Mouse (Mus musculus): ENCODE measurements around the gene Arl10. TPM values are rescaled to one million over a fixed set of nuclear protein-coding genes. Genes with fewer than 3 reads are reported as not detected.

Gene Arl10
- polyA plus RNA-seq, 1 experiment: 30.8 TPM

- DNase-seq: peak; percentile 27
- TF ChIP-seq CTCF (IDR thresholded peaks at IDR 0.05; ENCODE audit: insufficient read depth, low read length): no peak
- TF ChIP-seq POLR2A (IDR thresholded peaks at IDR 0.05; ENCODE audit: borderline replicate concordance, extremely low read depth, low read depth, low read length): no peak
Measured at GRCm38 (mm10) chr13:54629128-54629527, 54.3 kb downstream of the Arl10 start.

More at GRCm38 (mm10) chr13:54629128-54629527, 54.3 kb downstream of the Arl10 start:
- H3K4me3 ChIP-seq (replicated peaks; ENCODE audit: extremely low read depth, low read depth, low read length): no peak overlapping the region
- 45% methylated on average over 4 of the region's 4 CpGs for WGBS
- H3K4me1 ChIP-seq (ENCODE audit: control insufficient read depth, insufficient read depth, low read length): peaks cover 10% of the 10 kb centered on the region

Other genes with a start within 250 kb of the Arl10 start
- 6.1 and 7.0 TPM in 2 replicates for gene Cplx2, start 203.7 kb upstream of the Arl10 start, polyA plus RNA-seq (2012; rRNA removed)
- 27.8 and 35.6 TPM in 2 replicates for gene Thoc3, start 106.2 kb upstream of the Arl10 start, polyA plus RNA-seq (2012; rRNA removed)
- gene Simc1, start 71.2 kb upstream of the Arl10 start, polyA plus RNA-seq (2012; rRNA removed): 4.8 and 5.7 TPM in 2 replicates
- 106 TPM in 2 replicates for gene 4833439L19Rik, start 9.6 kb upstream of the Arl10 start, polyA plus RNA-seq (2012; rRNA removed)
- 4.8 and 9.1 TPM in 2 replicates for gene Nop16, start 15.1 kb downstream of the Arl10 start, polyA plus RNA-seq (2012; rRNA removed)
- gene Higd2a, start 15.2 kb downstream of the Arl10 start, polyA plus RNA-seq (2012; rRNA removed): 110 and 112 TPM in 2 replicates
- gene Cltb, start 36.3 kb downstream of the Arl10 start, polyA plus RNA-seq (2012; rRNA removed): 96.4 and 109 TPM in 2 replicates
- 16.1 and 27.7 TPM in 2 replicates for gene Faf2, start 46.8 kb downstream of the Arl10 start, polyA plus RNA-seq (2012; rRNA removed)
- gene Rnf44, start 118.9 kb downstream of the Arl10 start, polyA plus RNA-seq (2012; rRNA removed): 256 and 338 TPM in 2 replicates
- gene Cdhr2, start 126.4 kb downstream of the Arl10 start, polyA plus RNA-seq (2012; rRNA removed): 0.05 and 1.1 TPM in 2 replicates
- gene Gprin1, start 174.9 kb downstream of the Arl10 start, polyA plus RNA-seq (2012; rRNA removed): 0.07 and 0.09 TPM in 2 replicates
- gene Sncb, start 191.6 kb downstream of the Arl10 start, polyA plus RNA-seq (2012; rRNA removed): not detected in 2 replicates
- not detected in 2 replicates for gene Eif4e1b, start 209.0 kb downstream of the Arl10 start, polyA plus RNA-seq (2012; rRNA removed)
- gene Tspan17, start 214.4 kb downstream of the Arl10 start, polyA plus RNA-seq (2012; rRNA removed): 32.1 and 34.7 TPM in 2 replicates